Mouse (Mus musculus): ENCODE results near the gene Kcnk1. TPM values are rescaled to one million over a fixed set of nuclear protein-coding genes. Genes with fewer than 3 reads are reported as not detected.

Kcnk1 gene
- polyA plus RNA-seq, 1 experiment from 2014 or later = 10.1 TPM

DNA sequence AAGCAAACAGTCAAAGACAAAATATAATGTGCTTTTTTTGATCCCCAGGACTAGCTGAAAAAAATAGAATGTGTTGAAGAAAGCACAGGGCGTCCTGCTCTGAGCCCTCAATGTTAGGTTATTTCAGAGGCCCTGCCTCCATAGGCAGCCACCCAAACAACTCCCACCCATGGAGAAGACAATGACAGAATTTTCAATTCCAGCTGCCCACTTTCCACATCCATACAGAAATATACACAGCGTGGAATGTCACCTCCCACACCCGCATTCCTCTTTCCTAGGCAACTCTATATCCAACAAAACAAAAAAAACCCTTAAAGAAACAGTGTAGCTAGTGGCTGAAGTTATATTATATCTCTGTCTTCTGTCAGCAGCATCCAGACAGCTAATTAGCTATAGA, 23.6 kb upstream of the Kcnk1 start:
- ATAC-seq (ENCODE audit: low FRiP score) = no peak
- Histone ChIP-seq H3K4me1 (replicated peaks) (no peaks in the 10 kb centered on the region), H3K9me3 (no peaks in the 10 kb centered on the region), H3K27me3 (0 out of 2 replicates have a peak, but pooled peaks cover 3% of the 10 kb centered on the region), H3K27ac (no peak overlapping the region), H3K9ac (no peak overlapping the region), H3K4me3 (no peak overlapping the region), H3K36me3 (no peaks in the 10 kb centered on the region), H3K4me2 (no peak overlapping the region)
- 54% methylated on average over 3 of the region's 3 CpGs for WGBS

DNA sequence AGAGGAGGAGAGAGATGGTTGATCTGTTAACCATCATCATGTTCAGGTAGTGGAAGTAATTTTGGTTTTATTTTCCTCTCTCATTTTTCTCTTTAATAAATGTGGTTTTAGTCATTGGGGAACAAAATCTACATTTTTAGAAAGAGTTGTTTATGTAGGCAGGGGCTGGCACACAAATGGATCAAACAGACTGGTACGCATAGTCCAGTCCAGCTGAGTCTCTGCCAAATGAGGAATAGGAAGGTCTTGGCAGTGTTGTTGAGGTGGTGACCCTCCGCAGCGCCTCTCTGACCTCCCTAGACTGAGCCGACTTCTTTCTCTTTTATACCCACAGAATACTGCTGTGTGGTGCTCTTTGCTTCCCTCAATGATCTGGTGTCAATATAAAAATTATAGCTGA, 19.0 kb upstream of the Kcnk1 start:
- WGBS = 83% methylated on average over 4 of the region's 4 CpGs
- H3K27me3 ChIP-seq = no peaks in the 10 kb centered on the region
- H3K9ac ChIP-seq = no peak overlapping the region
- H3K36me3 ChIP-seq = no peaks in the 10 kb centered on the region
- H3K4me1 ChIP-seq (replicated peaks) = no peaks in the 10 kb centered on the region
- no peak overlapping the region for H3K4me2 ChIP-seq
- H3K4me3 ChIP-seq = no peak overlapping the region
- H3K9me3 ChIP-seq = no peaks in the 10 kb centered on the region
- ATAC-seq (ENCODE audit: low FRiP score) = no peak
- H3K27ac ChIP-seq = no peak overlapping the region

DNA sequence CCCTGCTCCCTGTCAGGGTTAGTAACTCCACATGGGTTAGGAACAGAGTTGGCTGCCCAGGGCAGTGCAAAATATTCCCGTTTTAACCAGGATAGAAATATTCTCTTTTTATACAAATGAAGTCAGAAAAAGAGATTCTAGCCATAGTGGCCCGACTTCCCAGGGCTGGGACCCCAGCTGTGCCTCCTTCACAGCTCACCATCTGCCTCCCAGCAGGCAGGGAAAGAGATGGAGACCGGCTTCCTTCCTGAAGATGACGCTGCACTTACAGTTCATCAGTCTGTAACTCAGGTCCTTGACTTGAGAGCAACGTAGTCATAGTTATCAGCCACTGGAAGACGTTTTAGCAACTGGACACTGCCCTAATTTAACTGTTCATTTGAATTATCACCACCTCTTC, 14.1 kb upstream of the Kcnk1 start:
- Histone ChIP-seq H3K27me3 (no peaks in the 10 kb centered on the region), H3K27ac (no peak overlapping the region), H3K9ac (no peak overlapping the region), H3K9me3 (no peaks in the 10 kb centered on the region), H3K4me3 (no peak overlapping the region), H3K4me1 (replicated peaks) (no peaks in the 10 kb centered on the region), H3K4me2 (no peak overlapping the region), H3K36me3 (no peaks in the 10 kb centered on the region)
- 30% methylated on average over 6 of the region's 6 CpGs for WGBS
- no peak for ATAC-seq (ENCODE audit: low FRiP score)

GRCm38 (mm10) chr8:125983515-125983914, 11.5 kb upstream of the Kcnk1 start:
- H3K4me2 ChIP-seq = no peak overlapping the region
- no peak for ATAC-seq (ENCODE audit: low FRiP score)
- 79% methylated on average over 3 of the region's 3 CpGs for WGBS

GRCm38 (mm10) chr8:125984140-125984539, 10.8 kb upstream of the Kcnk1 start:
- no peak overlapping the region for H3K4me2 ChIP-seq
- no peaks in the 10 kb centered on the region for H3K9me3 ChIP-seq
- ATAC-seq (ENCODE audit: low FRiP score) = no peak
- no peaks in the 10 kb centered on the region for H3K36me3 ChIP-seq
- no peak overlapping the region for H3K4me3 ChIP-seq
- H3K9ac ChIP-seq = no peak overlapping the region
- peaks cover 6% of the 10 kb centered on the region; the same call in 1 of the 2 replicates for H3K4me1 ChIP-seq (replicated peaks)
- 82% methylated on average over 4 of the region's 4 CpGs for WGBS
- no peak overlapping the region for H3K27ac ChIP-seq
- no peaks in the 10 kb centered on the region for H3K27me3 ChIP-seq

More at GRCm38 (mm10) chr8:125983515-125983914, 11.5 kb upstream of the Kcnk1 start:
- no peak overlapping the region for H3K9ac ChIP-seq
- H3K4me3 ChIP-seq = no peak overlapping the region
- peaks cover 6% of the 10 kb centered on the region; the same call in 1 of the 2 replicates for H3K4me1 ChIP-seq (replicated peaks)
- H3K9me3 ChIP-seq = no peaks in the 10 kb centered on the region
- H3K27ac ChIP-seq = no peak overlapping the region
- no peaks in the 10 kb centered on the region for H3K27me3 ChIP-seq
- H3K36me3 ChIP-seq = no peaks in the 10 kb centered on the region

DNA sequence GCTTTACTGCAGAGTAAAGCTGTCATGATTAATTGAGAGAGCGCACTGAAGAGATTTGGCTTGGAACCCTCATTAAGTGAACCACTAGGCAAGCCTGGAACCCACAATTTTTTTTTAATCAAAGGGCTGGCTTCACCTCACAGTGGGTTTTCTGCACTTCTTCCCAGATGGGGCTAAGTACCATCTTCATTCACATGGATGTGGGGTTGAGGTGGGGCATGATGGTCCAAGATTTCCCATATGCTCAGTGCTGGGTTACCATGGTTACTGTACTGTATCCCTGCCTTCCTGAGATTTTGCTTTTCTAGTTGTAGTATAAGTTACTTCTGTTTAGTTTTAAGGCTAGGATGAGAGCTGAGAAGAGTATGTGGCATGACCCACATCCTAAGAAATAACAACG, 9.6 kb upstream of the Kcnk1 start:
- Histone ChIP-seq H3K9ac (no peak overlapping the region), H3K27ac (no peak overlapping the region), H3K4me2 (no peak overlapping the region), H3K4me3 (no peak overlapping the region), H3K27me3 (no peaks in the 10 kb centered on the region), H3K9me3 (no peaks in the 10 kb centered on the region), H3K4me1 (replicated peaks) (peaks cover 6% of the 10 kb centered on the region; the same call in 1 of the 2 replicates), H3K36me3 (no peaks in the 10 kb centered on the region)
- ATAC-seq (ENCODE audit: low FRiP score) = no peak
- 93% methylated on average over 2 of the region's 2 CpGs for WGBS

GRCm38 (mm10) chr8:125986999-125987589, 7.9 kb upstream of the Kcnk1 start:
- Histone ChIP-seq H3K27ac (no peak overlapping the region), H3K4me2 (no peak overlapping the region), H3K9ac (no peak overlapping the region), H3K4me3 (no peak overlapping the region), H3K9me3 (no peaks in the 10 kb centered on the region), H3K36me3 (no peaks in the 10 kb centered on the region), H3K4me1 (replicated peaks) (peaks cover 6% of the 10 kb centered on the region; the same call in 1 of the 2 replicates), H3K27me3 (peaks cover 1% of the 10 kb centered on the region; the same call in 1 of the 2 replicates)
- no peak for ATAC-seq (ENCODE audit: low FRiP score)
- 24% methylated on average over 6 of the region's 6 CpGs for WGBS

- Histone ChIP-seq H3K4me3 (no peak overlapping the region), H3K27ac (no peak overlapping the region), H3K27me3 (peaks cover 10% of the 10 kb centered on the region), H3K4me2 (no peak overlapping the region), H3K9me3 (no peaks in the 10 kb centered on the region), H3K36me3 (no peaks in the 10 kb centered on the region), H3K4me1 (replicated peaks) (peaks cover 6% of the 10 kb centered on the region; the same call in 1 of the 2 replicates), H3K9ac (no peak overlapping the region)
- 68% methylated on average over 2 of the region's 2 CpGs for WGBS
- ATAC-seq (ENCODE audit: low FRiP score) = no peak
Measured at GRCm38 (mm10) chr8:125987996-125988395, 7.0 kb upstream of the Kcnk1 start.

DNA sequence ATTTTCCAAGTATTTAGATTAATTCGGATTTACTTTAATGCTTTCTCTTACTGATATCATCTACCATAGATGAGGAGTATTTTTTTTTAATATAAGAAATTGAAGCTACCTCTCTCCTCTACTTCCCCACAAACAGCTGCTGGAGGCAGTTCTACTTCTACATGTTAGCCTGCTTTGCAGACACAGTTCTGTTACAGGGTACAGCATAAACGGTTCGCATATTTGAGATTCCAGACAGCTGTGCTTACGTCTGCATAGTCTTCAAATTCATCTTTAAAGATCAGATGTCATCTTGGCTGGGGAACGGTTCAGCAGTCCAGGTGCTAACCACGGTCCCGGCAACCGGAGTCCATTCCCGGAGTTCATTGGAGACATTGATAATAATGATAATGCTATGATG, 1.3 kb upstream of the Kcnk1 start:
- ATAC-seq (ENCODE audit: low FRiP score) = no peak
- Histone ChIP-seq H3K9me3 (no peaks in the 10 kb centered on the region), H3K4me2 (no peak overlapping the region), H3K9ac (no peak overlapping the region), H3K27me3 (peaks cover 58% of the 10 kb centered on the region), H3K27ac (no peak overlapping the region), H3K4me3 (no peak overlapping the region), H3K36me3 (no peaks in the 10 kb centered on the region), H3K4me1 (replicated peaks) (peaks cover 36% of the 10 kb centered on the region)
- WGBS = 82% methylated on average over 9 of the region's 9 CpGs

GRCm38 (mm10) chr8:125996031-125996839, 1.3 kb downstream of the Kcnk1 start:
- H3K9me3 ChIP-seq = no peaks in the 10 kb centered on the region
- H3K27me3 ChIP-seq = peaks cover 58% of the 10 kb centered on the region
- H3K4me2 ChIP-seq = peak overlapping the region; percentile 90
- H3K4me1 ChIP-seq (replicated peaks) = peaks cover 42% of the 10 kb centered on the region
- 16% methylated on average over 14 of the region's 14 CpGs for WGBS
- no peak overlapping the region for H3K27ac ChIP-seq
- H3K9ac ChIP-seq = peak overlapping the region; percentile 80
- peak overlapping the region; percentile 64 for H3K4me3 ChIP-seq
- no peak; the same call in none of the 2 replicates for ATAC-seq (ENCODE audit: low FRiP score)
- no peaks in the 10 kb centered on the region for H3K36me3 ChIP-seq

- Histone ChIP-seq H3K9me3 (no peaks in the 10 kb centered on the region), H3K4me3 (peak overlapping the region; percentile 64), H3K4me2 (peak overlapping the region; percentile 90), H3K36me3 (no peaks in the 10 kb centered on the region), H3K4me1 (replicated peaks) (peaks cover 42% of the 10 kb centered on the region), H3K27ac (no peak overlapping the region), H3K9ac (peak overlapping the region; percentile 35; the same call in 1 of the 2 replicates), H3K27me3 (peaks cover 58% of the 10 kb centered on the region)
- no peak for ATAC-seq (ENCODE audit: low FRiP score)
- WGBS = 33% methylated on average over 6 of the region's 6 CpGs
Measured at GRCm38 (mm10) chr8:125996980-125997379, 2.0 kb downstream of the Kcnk1 start.

GRCm38 (mm10) chr8:125997550-125997949, 2.6 kb downstream of the Kcnk1 start:
- Histone ChIP-seq H3K36me3 (no peaks in the 10 kb centered on the region), H3K4me1 (replicated peaks) (peaks cover 42% of the 10 kb centered on the region), H3K4me3 (peak overlapping the region; percentile 64), H3K27ac (no peak overlapping the region), H3K4me2 (peak overlapping the region; percentile 90), H3K9ac (peak overlapping the region; percentile 35; the same call in 1 of the 2 replicates), H3K27me3 (peaks cover 53% of the 10 kb centered on the region), H3K9me3 (no peaks in the 10 kb centered on the region)
- no peak for ATAC-seq (ENCODE audit: low FRiP score)
- 64% methylated on average over 5 of the region's 5 CpGs for WGBS

All from hindbrain, embryonic 13.5 days (tissue).